Mouse (Mus musculus) lung, postnatal 0 days (tissue): ENCODE results near the gene Pdzrn4.

Experiments used
- CTCF ChIP-seq: IDR thresholded peaks from 2 replicates; pipeline ENCODE4 v1.5.1; 2016; ENCODE audit warnings: antibody characterized with exemption, mild to moderate bottlenecking
- EP300 ChIP-seq: IDR thresholded peaks from 2 replicates; pipeline ENCODE4 v1.6.1; 2016; ENCODE audit warnings: antibody characterized with exemption, mild to moderate bottlenecking, control low read depth

DNA sequence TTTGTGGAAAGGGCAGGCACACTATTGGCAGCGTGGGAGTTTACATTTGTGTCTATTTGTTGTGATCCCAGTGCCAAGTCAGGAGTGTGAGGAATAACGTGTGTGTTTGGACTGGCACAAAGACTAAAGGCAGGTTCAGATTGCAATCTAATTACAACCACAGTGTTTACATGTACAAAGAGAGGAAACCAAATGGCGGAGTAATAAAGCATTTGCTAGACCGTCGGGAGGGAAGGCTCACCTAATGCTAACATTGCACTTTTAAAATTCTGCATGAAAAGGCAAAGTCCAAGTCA lies 174.5 kb downstream of the Pdzrn4 start:
- TF ChIP-seq EP300 (no peak), CTCF (no peak)
